Mouse (Mus musculus): Measurements from ENCODE around the gene Med20.

GRCm38 (mm10) chr17:47672311-47673111 lies 61.1 kb downstream of the Med20 start:
- TF ChIP-seq CTCF (IDR thresholded peaks at IDR 0.05; ENCODE audit: control insufficient read depth, insufficient read depth, insufficient read length), result no peak
- no peak for TF ChIP-seq MAX (IDR thresholded peaks at IDR 0.05)
- no peak for TF ChIP-seq MYOG (IDR thresholded peaks at IDR 0.05; ENCODE audit: control insufficient read depth, extremely low read depth, insufficient read length)
